In genomic region chr6:124166596-124166995, GRCm38 (mm10) we compare ENCODE assay signal across 15 mouse cellular contexts.
"Had no signal": no experiment of that assay in that cellular context is flagged by ENCODE, and none has a peak within 500 bp of the region (broad histone marks: within the 10 kb centered on the region; RNA-seq: fewer than 3 reads in every experiment).

No protein-coding gene starts in this region.

- DNase-seq: liver; liver, embryonic 13.5 days; liver, postnatal 0 days; lung, adult 18-20 months; lung, adult 2 months; lung, embryonic 14.5 days; lung, postnatal 10 days; lung, postnatal 36 days; lung, postnatal 4 days; midbrain, embryonic 14.5 days had no signal

- ATAC-seq: liver, embryonic 12.5 days; liver, postnatal 0 days; lung, postnatal 0 days; midbrain, embryonic 13.5 days; midbrain, embryonic 15.5 days; midbrain, embryonic 16.5 days had no signal
